Mouse (Mus musculus): Measurements from ENCODE around the gene B230118H07Rik.

B230118H07Rik gene

DNA sequence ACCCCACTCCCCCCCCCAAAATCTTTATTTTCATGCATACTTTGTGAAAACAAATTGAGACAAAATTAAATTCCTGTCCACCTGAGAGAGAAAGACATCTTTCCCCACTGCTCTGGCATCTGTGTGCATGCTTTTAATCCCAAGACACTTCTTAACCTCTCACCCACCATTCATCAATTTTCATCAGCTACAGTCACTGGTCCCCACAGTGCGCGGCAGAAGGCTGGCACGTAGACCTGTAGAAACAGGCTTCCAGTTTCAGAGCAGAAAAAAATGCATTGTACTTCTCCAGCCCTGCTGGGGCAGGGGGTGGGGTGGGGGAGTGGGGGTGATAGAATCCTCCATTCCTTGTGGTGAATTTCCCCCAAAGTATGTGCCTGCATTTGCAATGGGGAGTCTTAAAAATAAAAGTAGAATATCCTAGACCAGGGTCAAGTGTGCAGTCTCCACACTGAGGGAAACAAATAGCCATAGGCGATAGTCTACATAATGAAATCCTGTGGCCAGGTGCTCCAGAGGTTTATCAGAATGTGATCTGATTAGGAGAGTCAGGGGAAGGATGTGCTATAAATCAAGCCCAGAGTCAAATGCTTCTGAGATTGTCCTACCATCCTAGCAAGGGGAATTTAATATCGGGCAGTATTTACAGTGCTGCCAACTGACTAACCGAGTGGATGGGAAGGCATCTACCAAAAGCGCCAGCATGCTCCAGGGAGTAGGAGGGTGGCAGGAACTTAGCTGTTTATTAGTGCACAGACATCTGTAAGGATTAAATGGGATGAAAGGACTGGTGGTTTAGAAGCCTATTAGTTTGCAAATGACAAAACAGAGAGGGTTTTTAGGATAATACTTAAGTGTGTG lies 10.1 kb downstream of the B230118H07Rik start:
- DNase-seq (ENCODE audit: low spot score), result no peak

- peak; percentile 62 for DNase-seq (ENCODE audit: low spot score)
Observed at GRCm38 (mm10) chr2:101628297-101629236, 20.8 kb downstream of the B230118H07Rik start.

DNA sequence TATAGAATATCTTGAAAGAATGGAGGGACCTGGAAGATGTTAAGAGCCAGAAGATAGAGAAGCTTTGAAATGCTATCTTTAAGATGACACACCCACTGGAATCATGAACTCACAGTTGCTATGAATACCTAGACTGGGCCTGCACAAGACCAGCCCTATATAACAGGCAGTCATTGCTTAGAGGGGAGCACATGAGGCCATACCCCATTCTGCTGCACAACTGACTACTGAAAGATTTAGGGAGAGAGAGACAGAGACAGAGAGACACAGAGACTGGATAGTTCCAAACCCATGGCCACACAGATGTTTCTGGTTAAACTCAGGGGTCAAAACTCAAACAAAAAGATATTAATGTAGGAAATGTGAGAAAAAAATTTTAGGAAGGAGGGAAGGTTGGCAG lies 22.1 kb downstream of the B230118H07Rik start:
- DNase-seq (ENCODE audit: low spot score), result no peak

GRCm38 (mm10) chr2:101624526-101624925 lies 24.8 kb downstream of the B230118H07Rik start, which contains the start of gene Rag2:
Rag2 (plus strand) TSS chr2:101624718.
- no peak for DNase-seq (ENCODE audit: low spot score)

DNA sequence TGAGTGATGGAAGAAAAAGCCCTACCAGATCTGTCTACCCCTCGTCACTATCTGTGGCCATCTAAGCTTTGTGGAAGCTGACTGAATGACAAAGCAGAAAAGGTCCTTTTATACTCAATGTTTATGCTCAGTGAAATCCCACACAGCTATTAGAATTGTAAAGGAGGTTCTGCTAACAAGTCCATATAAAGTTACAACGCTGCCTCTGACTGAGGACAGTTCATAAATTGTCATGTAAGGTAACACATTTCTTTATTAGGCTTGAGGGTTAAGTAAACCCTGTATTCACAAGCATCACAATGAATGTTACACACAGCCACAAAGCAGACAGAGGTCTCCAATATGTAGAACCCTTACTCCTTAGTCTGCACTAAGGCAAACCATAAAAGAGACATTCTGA lies 25.3 kb downstream of the B230118H07Rik start:
- DNase-seq (ENCODE audit: low spot score), result no peak

DNA sequence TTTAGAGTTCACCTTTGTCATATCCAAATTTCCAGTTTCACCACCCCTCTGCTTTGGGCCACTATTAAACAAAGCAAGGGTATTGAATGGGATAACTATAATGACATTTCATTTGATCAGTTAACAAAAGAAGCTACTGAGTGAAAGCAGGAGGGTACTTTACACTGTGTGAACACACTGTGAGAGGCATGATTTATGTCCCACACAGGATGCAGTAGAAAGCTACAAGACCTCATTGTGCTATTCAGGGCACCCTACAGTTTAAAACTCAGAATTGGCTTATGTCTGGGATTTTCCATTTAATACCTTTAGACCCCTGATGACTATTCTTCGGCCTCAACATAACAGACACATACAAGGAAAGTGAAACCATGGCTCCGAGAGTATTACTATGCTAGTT lies 26.3 kb downstream of the B230118H07Rik start:
- no peak for DNase-seq (ENCODE audit: low spot score)

GRCm38 (mm10) chr2:101621611-101622010 lies 27.7 kb downstream of the B230118H07Rik start:
- no peak for DNase-seq (ENCODE audit: low spot score)

DNA sequence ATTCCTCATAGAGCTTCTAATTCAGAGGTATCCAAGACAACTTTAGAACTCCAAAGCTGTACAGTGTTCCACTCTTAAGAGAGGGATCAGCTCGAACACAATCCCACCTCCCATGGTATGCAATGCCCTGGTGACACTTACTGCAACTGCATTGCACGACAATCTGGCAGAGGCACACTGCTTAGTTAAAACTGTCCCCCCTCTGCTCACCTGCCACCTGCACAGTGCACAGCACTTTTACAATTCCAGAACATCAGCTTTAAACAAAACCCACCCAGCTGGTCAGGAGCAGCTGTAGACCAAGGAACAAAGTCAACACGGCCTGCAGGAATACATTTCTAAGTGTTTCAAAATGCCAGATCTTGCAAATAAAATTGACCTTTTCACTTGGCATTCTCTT lies 28.4 kb downstream of the B230118H07Rik start:
- DNase-seq (ENCODE audit: low spot score), result no peak

DNA sequence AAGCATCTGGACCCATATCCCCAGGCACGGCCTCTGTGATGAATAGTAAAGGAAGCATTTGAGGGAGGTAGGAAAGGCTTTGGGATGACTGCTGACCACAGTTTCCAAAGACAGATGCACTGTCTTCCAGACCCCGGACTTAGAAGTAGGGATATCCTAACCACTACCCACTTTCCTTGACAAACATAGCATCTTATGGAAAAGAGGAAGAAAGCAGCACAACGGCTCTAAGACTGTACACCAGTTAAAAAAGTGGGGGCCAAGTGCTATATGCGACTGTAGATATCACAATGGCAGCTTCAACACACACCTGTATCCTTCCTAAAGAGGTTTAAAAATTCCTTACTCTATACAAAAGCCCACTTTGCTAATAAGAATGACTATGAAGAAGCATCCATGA lies 31.0 kb downstream of the B230118H07Rik start:
- no peak for DNase-seq (ENCODE audit: low spot score)

- DNase-seq (ENCODE audit: low spot score), result no peak
Observed at GRCm38 (mm10) chr2:101615464-101616305, 33.6 kb downstream of the B230118H07Rik start.

GRCm38 (mm10) chr2:101610861-101611260 lies 38.5 kb downstream of the B230118H07Rik start:
- DNase-seq (ENCODE audit: low spot score), result no peak

GRCm38 (mm10) chr2:101608232-101608894 lies 41.0 kb downstream of the B230118H07Rik start:
- no peak for DNase-seq (ENCODE audit: low spot score)

DNA sequence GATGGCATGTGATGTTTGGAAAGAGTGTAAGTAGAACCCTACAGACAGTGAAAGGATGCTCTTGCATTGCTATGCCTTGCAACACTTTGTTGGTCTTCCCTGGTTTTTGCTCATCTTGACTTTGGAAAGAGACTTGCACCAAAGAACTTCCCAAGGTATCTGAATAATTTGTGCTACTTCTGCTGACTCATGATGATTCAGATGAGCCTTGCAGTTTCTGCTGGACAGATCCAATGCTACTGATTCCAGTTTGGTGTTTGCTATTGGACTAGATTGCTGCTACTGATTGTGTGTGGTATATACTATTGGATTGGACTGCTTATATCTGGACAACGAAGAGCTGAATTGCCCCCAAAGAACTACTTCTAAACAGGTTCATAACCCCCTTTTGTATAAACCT lies 46.2 kb downstream of the B230118H07Rik start:
- no peak for DNase-seq (ENCODE audit: low spot score)

DNA sequence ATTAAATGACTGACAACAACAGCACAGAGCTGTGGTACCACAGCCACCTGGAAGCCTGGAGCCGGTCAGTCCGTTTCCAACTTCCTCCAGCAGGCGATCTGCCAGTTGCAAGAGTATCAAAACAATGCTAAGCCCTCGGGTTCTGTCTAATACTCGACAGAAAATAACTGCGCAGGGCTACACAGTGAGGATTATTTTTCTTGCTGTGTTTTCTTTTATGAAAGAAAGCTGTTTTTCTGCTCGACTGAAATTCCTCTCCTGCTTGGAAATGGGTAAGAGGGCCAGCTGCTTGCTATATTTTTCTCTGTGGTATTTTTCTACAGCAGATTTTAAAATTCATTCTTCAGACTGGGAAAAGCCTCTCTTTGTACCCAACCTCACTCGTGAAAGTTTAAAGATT lies 48.6 kb downstream of the B230118H07Rik start:
- DNase-seq (ENCODE audit: low spot score), result peak; percentile 45

GRCm38 (mm10) chr2:101598190-101599181 lies 50.8 kb downstream of the B230118H07Rik start:
- no peak for DNase-seq (ENCODE audit: low spot score)

DNA sequence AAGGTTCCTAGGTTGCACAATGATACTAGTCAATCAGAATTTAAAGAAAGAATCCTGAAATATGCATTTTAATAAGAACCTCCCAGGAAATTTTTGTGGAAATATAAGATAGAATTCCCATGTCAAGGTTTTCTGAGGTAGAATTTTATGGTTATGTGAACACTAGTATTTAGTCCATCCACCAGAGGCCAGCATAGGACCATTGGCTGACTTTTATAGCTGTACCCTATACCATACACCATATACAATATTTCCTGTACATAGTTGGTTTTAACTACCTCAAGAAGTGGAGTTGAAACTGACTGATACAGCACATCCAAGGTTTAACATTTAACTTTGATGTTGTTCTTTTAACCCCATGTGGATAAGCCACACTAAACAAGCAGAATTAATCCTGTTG lies 52.1 kb downstream of the B230118H07Rik start:
- no peak for DNase-seq (ENCODE audit: low spot score)

- DNase-seq (ENCODE audit: low spot score), result no peak
Observed at GRCm38 (mm10) chr2:101594681-101595080, 54.7 kb downstream of the B230118H07Rik start.

GRCm38 (mm10) chr2:101592886-101593285 lies 56.4 kb downstream of the B230118H07Rik start:
- DNase-seq (ENCODE audit: low spot score), result no peak

- DNase-seq (ENCODE audit: low spot score), result no peak
Observed at GRCm38 (mm10) chr2:101592023-101592841, 57.1 kb downstream of the B230118H07Rik start.

Measured in testis, postnatal 10 days (tissue).